Mouse (Mus musculus) right cerebral cortex, adult 2 months (tissue): Measurements from ENCODE around the gene Asb16.

Experiments used
- DNase-seq, 2 experiments: peaks; one replicate each; pipeline ENCODE4 v3.0.0; 2021 to 2022; ENCODE audit warnings: low spot score in 2 of 2

Asb16 gene

GRCm38 (mm10) chr11:102268520-102269244 is at the start of gene Asb16:
Asb16 (plus strand) TSS chr11:102268743.
- no peak for DNase-seq

DNA sequence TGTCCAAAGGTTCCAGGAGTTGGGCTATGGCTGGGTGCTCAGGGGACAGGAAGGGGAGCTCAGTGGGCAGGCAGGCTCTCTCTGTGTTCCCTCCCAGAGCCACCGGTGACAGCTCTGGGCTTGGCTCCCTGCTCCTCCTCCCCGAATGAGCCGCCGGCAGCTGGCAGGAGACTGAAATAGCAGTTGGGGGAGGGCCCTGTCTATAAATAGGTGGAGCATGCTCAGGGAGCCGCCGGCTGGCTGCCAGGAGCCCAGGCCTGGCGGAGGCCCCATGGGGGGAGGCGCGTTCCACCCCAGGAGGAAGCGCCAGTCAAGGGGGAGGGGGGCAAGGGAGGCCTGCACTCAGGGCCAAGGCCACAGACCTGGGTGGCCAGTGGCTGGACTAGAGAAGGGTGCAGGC is 49.8 kb upstream of the Asb16 start:
- peak; percentile 95 to 96 for DNase-seq

DNA sequence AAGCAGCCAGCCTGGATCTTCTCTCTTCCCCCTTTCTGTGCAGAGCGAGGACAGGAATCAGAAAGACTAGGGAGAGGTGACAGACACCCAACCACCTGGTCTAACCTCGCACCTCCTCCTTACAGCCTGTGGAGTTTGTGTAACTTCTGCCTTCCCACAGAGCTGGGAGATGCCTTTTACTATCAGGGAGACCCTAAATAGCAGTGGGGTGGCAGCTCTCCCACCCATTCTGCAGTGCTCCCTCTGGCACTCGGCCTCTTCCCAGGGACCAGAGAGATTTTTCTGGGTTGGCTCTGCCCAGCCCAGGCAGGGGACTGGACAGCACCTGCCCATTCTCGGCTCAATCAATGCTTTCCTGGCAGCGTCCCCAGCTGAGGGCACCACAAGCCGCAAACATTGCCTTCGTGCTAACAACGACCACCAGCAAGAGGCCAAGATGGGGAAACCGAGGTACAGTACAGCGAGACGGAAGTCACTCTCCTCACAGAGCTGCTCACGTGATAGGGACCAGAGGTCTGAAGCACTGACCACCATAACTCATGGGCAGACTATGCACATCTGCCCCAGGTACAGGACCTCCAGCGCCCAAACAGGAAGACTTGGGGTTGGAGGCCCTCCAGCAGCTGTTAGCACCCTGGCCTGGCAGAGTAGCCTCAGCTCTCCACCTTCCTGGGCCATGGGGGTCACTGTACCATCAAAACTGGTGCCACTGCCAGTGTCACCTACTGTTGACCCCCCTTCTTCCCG is 49.1 kb upstream of the Asb16 start:
- DNase-seq: no peak

DNA sequence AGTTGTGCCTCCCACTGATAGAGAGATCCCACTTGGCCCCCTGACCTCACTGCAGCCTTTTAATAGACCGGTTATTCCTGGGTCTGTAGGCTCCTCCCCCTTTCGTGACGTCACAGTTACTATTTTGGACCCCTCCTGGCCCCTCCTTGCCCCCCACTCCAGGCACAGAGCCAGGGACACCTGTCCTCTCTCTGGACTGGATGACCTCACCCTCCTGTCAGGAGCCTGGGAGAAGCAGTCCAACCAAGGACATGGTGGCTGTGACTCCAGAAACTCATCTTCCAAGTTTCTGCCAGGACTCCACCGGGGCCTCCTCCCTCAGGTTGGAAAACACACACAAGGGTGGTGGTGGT is 48.6 kb upstream of the Asb16 start:
- no peak for DNase-seq

- DNase-seq: no peak
These were observed 48.1 kb upstream of the Asb16 start for GRCm38 (mm10) chr11:102220451-102220850.

DNA sequence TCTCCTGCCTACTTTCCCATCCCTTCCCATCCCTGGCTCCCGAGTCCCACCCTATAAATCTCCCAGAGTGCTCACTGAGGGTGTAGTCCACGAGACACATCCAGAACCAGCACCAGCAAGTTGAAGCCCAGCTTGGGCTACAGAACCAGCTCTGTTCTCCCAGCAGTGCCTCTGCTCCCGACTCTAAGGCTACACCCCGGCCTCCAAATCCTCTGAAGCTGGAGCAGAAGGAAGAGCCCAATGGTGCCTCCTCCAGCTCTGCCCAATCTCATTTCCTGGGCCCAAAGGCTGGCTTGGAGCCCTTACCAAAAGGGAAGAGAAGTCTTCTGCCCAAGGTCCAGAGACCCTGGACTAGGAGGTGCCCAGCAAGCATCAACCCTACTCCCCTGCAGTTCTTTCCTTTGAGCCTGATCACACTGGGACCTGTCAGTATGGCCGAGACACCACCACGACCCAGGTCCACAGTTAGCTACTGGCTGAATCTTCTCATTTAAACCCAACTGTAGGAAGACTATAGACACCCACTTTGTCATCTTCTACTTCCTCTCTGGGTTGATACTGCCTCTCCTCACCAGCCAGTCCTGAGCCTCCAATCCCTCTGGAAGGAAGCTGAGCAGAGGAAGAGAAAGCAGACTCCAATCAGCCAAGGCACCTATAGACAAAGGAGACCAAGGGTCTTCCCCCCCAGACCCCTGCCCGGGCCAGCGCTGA is 47.1 kb upstream of the Asb16 start:
- DNase-seq: no peak

DNA sequence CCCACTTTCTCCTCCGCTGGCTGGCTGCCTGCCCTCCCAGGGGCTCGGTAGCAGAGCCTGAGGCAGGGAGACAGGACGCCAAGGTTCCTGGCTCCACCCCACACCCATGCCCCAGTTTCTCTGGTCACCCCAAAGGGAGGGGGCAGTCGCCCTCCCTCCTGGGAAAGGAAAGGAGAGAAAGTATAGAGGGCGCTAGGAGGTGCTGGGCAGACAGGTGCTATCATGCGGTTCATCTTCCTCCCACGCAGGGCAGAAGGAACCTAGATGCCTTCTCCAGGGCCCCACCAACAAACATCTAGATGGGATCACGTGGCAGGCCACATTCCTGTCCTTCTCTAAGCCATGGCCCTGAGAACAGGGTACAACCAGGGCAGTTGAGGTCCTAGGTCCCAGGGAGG is 46.6 kb upstream of the Asb16 start:
- DNase-seq: no peak

DNA sequence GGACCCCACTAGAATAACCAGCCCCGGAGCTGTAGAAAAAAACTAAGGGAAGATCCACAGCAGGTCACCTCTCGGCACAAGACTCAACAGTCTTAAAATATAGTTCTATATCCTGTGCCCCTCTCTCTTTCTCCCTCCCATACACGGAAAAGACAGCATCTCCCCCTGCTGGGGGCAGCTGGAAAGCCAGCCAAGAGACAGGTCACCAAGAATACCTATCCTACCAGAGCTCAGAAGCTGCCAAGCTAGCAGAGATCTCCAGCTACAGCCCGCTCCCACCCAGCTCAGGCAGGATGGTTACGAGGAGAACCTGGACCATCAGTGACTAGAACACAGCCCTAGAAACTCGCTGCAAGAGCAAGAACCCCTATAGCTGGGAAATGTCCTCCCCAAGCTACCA is 45.4 kb upstream of the Asb16 start:
- DNase-seq: no peak

DNA sequence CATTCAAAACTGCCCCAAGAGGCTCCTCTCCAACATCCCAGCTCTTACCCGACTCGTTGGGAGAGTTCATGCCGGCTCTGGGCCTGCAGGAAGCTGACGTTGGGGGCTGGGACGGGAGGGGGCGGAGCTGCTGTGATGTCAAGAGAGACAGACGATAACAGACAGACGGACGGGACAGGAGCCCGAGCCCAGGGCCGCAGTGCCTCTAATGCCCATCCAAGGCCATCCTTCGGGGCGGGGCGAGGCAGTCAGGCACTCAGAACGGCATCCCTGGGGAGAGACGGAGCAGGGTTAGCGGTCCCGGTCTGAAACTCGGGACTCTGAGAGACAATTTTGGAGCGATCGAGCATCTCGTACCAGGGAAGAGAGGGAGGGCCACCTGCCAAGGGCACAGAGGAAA is 43.9 kb upstream of the Asb16 start:
- no peak for DNase-seq

GRCm38 (mm10) chr11:102225221-102225620 is 43.3 kb upstream of the Asb16 start:
- no peak for DNase-seq

DNA sequence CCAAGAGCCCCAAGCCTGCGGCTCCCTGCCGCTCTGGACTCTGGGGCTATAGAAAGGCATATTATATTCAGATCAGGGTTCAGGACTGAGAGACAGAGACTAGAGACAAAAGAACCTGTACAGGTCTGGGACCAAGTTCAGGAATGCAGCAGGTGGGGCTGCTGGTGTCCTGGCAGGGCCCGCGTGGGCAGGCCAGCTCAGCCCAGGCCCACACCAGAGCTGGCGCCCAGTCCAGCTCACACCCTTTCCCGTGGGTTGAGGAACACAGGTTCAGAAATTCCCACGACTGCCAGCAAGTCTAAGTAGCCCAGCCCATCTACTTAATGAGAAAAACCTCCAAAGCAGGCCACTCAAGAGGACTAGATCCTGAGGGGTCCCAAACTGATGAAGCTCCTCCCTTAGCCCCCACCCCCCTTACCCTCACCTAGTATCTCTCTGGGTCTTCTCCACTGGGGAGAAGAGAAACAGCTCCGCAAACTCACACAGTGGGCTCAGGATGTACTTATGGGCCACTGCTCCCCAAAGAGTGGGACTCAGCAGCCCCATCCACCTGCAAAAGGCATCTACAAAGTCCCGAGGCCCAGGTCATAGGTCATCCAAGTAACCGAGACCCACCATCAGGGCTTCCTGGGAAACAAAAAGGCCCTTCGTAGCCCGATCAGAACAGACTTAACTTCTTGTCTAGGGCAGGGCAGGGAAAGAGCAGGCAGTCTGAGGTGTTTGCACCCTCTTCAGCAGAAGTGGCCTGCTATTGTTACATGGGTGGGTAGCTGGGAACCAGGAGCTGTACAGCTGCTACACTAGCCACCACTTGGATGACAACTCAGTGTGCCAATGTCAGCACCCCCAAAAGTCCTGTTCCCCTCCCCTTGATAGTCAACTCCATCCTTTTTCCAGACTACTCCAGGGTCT is 42.2 kb upstream of the Asb16 start:
- DNase-seq: no peak

DNA sequence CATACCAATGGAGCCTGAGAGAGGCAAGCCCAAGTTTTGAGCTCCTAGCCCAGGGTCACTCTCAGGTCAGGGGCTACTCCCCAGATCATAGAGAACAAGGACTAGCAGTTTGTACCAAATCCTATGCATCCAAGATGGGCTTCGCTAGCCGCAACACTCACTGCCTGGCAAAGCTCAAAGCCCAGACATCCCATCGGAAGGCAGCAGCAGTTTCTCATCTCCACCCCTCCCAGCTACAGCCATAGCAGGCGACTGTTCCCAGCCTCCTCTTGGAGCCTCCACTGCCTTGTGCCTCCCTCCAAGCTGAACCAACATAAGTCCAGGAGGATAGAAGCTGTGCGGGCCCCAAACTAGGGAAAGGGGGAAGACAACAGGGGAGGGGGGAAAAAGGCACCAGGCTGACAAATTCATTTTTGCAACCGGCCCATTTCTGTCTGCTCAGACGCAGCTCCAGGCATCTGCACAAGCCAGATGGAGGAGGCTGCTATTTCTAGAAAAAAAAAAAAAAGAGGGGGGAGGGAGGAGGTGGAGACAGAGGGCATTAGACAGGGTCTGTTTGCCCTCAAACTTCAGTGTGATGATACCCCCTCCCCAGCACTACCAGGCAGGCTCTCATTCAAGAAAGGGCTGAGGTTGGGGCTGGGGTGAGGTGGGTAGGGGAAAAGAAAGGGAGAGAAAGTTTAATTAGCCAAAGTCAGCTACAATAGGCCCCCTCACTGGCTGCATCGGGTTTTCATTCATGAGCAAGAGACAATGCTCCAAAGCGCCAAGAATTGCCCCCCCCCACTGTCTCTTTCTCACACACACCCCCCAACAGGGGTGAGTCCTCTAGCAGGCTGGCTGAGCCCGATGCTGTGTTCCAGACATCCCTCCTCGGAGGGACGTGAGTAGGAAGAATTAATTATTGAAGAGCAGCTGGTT is 41.0 kb upstream of the Asb16 start:
- DNase-seq: no peak

GRCm38 (mm10) chr11:102228191-102228545 is 40.4 kb upstream of the Asb16 start:
- DNase-seq: no peak

GRCm38 (mm10) chr11:102228646-102229268 is 39.8 kb upstream of the Asb16 start:
- no peak for DNase-seq

DNA sequence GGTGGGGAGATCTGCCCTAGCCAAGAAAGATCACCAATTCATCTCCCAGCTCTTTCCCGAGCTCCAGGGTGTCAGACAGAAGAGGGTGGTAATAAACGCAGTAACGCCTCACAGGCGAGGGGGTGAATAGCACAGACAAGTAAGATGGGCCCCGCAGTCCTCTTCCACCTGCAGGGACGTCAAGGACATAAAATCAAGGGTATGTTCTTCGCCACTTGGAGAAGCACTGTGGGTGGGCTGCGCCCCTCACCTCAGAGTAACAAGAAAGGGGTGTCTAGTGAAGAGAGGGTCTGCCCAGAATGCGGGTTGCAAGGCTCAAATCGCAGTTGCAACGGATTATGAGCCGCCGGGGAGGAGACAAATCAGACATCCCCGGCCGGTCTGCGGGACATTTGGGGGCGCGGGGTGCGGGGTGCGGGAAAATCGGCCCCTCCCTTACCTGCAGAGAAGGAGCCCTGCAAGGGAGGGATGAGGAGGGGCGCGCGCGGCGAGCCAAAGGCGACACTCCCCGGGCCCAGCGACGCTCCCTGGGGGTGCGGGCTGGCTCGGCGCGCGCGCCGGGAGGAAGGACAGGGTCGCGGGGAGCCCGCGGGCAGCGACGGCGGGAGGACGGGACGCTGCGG is 39.1 kb upstream of the Asb16 start:
- DNase-seq: no peak

- DNase-seq: peak; percentile 99
These were observed 38.4 kb upstream of the Asb16 start, which contains the start of gene Hdac5 for GRCm38 (mm10) chr11:102230006-102230741. Hdac5 (minus strand) TSS chr11:102230166.

- DNase-seq: no peak
These were observed 32.5 kb upstream of the Asb16 start for GRCm38 (mm10) chr11:102236022-102236421.

GRCm38 (mm10) chr11:102240636-102241035 is 27.9 kb upstream of the Asb16 start:
- no peak for DNase-seq

DNA sequence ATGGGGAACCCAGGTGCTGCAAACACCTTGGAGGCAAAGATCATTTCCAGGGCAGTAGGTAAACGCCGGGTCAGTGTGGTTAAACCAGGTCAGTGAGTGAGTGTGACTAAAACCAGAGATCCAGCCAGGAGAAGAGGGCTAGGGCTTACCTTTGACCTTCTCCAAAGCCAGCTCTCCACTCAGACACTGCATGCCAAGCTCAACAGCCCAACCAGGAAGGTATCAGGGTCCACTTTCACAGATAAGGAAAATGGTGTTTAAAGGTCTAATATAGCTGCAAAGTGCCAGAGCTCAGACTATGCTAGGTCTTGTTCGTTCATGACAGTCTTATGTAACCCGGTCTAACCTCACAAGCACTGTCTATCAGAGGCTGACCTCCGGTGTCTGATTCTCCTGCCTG is 27.3 kb upstream of the Asb16 start:
- no peak for DNase-seq
